Mouse (Mus musculus) stomach, postnatal 0 days (tissue): Measurements from ENCODE around the gene Ifnk. TPM values are rescaled to one million over a fixed set of nuclear protein-coding genes. Genes with fewer than 3 reads are reported as not detected.

ENCODE experiments used
- ATAC-seq: fragments of 200-750 bp; cut with Nextera tagmentation; 2 replicates; pipeline ENCODE4 v1.8.0; 2017; ENCODE audit not compliant: low FRiP score, low TSS enrichment
- DNase-seq: peaks from one replicate; pipeline ENCODE4 v3.0.0-alpha.2; 2016; ENCODE audit warnings: low spot score
- H3K27ac ChIP-seq: fragments of 300-500 bp; sonication (generic); replicated peaks from 2 replicates; pipeline ENCODE4 v1.5.1; 2014; ENCODE audit warnings: mild to moderate bottlenecking, control low read depth
- H3K27me3 ChIP-seq: fragments of 300-500 bp; sonication (generic); 2 replicates; pipeline ENCODE4 v1.6.1; 2014; ENCODE audit warnings: low read length; ENCODE audit not compliant: control insufficient read depth, insufficient read depth
- H3K36me3 ChIP-seq: fragments of 300-500 bp; sonication (generic); 2 replicates; pipeline ENCODE4 v1.6.1; 2014; ENCODE audit warnings: low read length, mixed read lengths; ENCODE audit not compliant: control insufficient read depth, insufficient read depth
- H3K4me1 ChIP-seq: fragments of 300-500 bp; sonication (generic); replicated peaks from 2 replicates; pipeline ENCODE4 v1.6.1; 2014; ENCODE audit warnings: antibody characterized with exemption; ENCODE audit not compliant: control insufficient read depth, insufficient read depth
- H3K4me2 ChIP-seq: fragments of 300-500 bp; sonication (generic); replicated peaks from 2 replicates; pipeline ENCODE4 v1.6.1; 2014; ENCODE audit warnings: low read depth, mild to moderate bottlenecking, control low read depth, moderate library complexity
- H3K4me3 ChIP-seq: fragments of 300-500 bp; sonication (generic); 2 replicates; pipeline ENCODE4 v1.5.1; 2014; ENCODE audit warnings: low read depth, low read length, control low read depth
- H3K9ac ChIP-seq: fragments of 300-500 bp; sonication (generic); 2 replicates; pipeline ENCODE4 v1.6.1; 2014; ENCODE audit warnings: mild to moderate bottlenecking, low read length, control low read depth, mixed read lengths
- H3K9me3 ChIP-seq: fragments of 300-500 bp; sonication (generic); 2 replicates; pipeline ENCODE4 v1.6.1; 2016; ENCODE audit warnings: low read length; ENCODE audit not compliant: control insufficient read depth
- CTCF ChIP-seq: IDR thresholded peaks from 2 replicates; pipeline ENCODE4 v1.5.1; 2016; ENCODE audit warnings: antibody characterized with exemption, low read depth, mild to moderate bottlenecking, moderate library complexity
- EP300 ChIP-seq: optimal IDR thresholded peaks from 2 replicates; pipeline ENCODE3; 2016; ENCODE audit warnings: antibody characterized with exemption
- WGBS: fragments of 180-500 bp; shearing (Covaris S2); extraction: QIAGEN DNeasy Blood & Tissue Kit; methylation state at CpG from one replicate; pipeline ENCODE4 v1.1.7; 2014; 5-methylcytosine and 5-hydroxymethylcytosine counted together
- polyA plus RNA-seq: library from polyadenylated mRNA; unstranded; fragments of >200 nt; fragmentation: Nextera tagmentation; extraction: Ambion mirVana; gene quantifications from 2 replicates; pipeline ENCODE4 v1.2.1, GENCODE M21; 2015

Gene Ifnk
- 0.16 TPM in 1 of 2 replicates, not detected in the other for polyA plus RNA-seq

DNA sequence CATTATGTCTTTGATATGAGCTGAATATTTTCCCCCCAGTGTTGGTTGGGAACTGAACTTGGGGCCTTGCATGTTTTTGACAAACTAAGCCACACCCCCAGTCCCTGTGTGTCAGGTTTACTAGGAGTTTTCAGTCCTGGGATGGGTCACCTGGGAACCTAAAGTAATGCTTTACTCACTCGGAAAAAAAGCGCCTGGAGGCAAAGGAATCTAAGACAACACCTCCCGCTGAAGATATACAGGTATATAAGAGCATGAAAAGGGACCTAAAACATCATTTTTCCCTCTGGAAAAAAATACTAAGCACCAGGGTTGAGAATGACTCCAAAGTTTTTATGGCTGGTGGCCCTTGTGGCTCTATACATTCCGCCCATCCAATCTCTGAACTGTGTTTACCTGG is at the start of gene Ifnk:
Ifnk (plus strand) TSS at position 301 of the 400 bp plus-strand sequence.
- Histone ChIP-seq H3K4me2 (no peak within 1 kb of the TSS), H3K4me1 (no peaks in the 10 kb centered on the region), H3K27me3 (no peaks in the 10 kb centered on the region), H3K36me3 (no peaks in the 10 kb centered on the region), H3K9me3 (no peaks in the 10 kb centered on the region), H3K9ac (no peak within 1 kb of the TSS), H3K4me3 (no peak within 1 kb of the TSS), H3K27ac (no peak within 1 kb of the TSS)
- ATAC-seq (no peak), DNase-seq (no peak)
- TF ChIP-seq EP300 (no peak), CTCF (no peak)
- WGBS, result 78% methylated on average over 4 of the region's 4 CpGs

DNA sequence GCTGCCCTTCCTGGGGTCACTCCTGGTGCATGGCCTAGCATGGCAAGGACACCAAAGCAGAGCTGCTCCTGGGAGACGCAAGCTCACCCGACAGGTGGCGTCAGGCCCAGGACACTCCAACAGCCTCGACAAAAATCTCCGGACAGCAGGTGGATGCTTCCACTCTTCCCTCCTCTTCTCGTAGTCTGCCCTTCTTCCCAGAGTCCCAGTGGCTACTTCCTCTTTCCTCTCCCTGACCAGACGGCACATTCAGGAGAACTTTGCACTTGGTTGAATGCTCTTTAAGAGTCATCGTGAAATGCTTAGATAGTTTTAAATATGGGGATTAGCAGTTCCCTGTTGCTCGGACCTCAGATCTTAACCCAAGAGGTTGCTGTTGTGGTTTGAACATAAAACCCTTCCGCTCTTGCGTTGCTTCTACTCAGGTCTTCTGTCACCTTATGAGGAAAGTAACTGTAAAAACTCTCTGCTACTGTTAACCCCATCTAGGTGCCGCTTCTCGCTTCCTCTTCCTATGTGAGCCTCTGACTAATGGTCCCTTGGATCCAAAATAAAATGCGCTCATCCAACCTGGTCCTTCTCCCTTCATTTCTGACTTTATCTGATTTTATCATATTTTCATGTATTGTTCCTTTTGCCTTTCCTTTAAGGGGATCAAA is 46.6 kb upstream of the Ifnk start:
- Histone ChIP-seq H3K4me1 (no peaks in the 10 kb centered on the region), H3K9ac (no peak overlapping the region), H3K36me3 (no peaks in the 10 kb centered on the region), H3K4me2 (no peak overlapping the region), H3K27ac (no peak overlapping the region), H3K27me3 (no peaks in the 10 kb centered on the region), H3K4me3 (no peak overlapping the region), H3K9me3 (no peaks in the 10 kb centered on the region)
- DNase-seq, result no peak
- no peak for TF ChIP-seq EP300
- TF ChIP-seq CTCF, result no peak
- WGBS, result 74% methylated on average over 14 of the region's 14 CpGs
- no peak for ATAC-seq

DNA sequence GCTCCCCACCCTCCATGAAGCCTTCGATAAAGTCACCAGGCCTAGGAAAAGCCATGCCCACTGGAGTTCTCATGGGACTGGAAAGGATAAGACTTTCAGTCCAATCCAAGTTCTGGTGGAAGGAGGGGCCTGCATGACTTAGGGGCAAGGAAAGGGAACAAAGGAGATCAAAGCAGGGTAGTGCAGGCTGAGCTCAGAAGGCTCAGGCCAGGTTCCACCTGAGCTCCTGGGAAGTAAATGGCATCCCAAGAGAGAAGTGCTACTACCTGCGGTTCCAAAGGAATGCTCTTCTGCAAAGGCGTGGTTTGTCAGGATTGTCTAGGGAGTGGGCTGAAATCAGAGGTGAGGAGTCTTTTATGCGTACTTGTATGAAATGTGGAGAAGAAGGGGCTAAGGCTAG is 39.4 kb upstream of the Ifnk start:
- H3K27ac ChIP-seq, result no peak overlapping the region
- TF ChIP-seq EP300 (no peak), CTCF (no peak)
- 73% methylated on average over 4 of the region's 4 CpGs for WGBS

DNA sequence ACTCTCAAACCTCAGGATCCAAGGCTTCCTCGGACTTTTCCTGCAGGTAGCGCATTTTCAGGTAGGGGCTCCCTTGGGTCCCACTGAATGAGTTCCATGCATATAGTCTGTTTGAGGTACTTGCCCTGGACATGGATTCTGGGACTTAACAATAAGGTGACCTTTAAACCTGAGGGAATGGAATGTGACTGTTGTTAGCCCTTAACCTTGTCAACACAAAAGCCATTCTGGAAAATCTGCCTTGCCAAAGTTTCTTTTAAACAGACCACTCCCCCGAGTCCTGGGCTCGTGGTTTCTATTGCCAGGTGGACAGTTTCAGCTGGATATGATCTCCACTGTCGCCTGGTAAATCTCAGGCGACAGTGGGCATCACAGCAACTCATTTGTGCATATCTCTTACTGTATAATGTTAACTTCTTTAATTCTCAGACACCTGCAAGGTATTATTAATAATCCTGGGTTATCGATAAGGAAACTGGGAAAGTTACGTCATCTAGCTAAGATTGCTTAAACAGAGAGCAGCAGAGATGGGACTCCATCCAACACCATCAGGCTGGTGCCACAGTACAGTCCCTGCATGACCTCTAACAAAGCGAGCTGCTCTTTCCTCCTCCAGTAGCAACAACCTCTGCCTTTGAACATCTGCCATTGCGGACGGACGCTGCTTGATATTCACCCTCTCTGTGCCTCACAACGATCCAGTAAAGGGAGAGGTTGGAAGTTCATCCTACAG is 38.2 kb upstream of the Ifnk start:
- 0 out of 2 replicates have a peak, but pooled peaks have one; percentile 4 for ATAC-seq
- H3K27ac ChIP-seq, result 0 out of 2 replicates have a peak overlapping the region, but pooled peaks have one; percentile 30
- DNase-seq, result no peak

More for the DNA sequence above, 39.4 kb upstream of the Ifnk start:
- no peaks in the 10 kb centered on the region for H3K9me3 ChIP-seq
- no peak for DNase-seq
- no peaks in the 10 kb centered on the region for H3K36me3 ChIP-seq
- H3K27me3 ChIP-seq, result no peaks in the 10 kb centered on the region
- H3K4me3 ChIP-seq, result no peak overlapping the region
- H3K9ac ChIP-seq, result no peak overlapping the region
- no peak for ATAC-seq
- H3K4me1 ChIP-seq, result no peaks in the 10 kb centered on the region
- H3K4me2 ChIP-seq, result no peak overlapping the region

DNA sequence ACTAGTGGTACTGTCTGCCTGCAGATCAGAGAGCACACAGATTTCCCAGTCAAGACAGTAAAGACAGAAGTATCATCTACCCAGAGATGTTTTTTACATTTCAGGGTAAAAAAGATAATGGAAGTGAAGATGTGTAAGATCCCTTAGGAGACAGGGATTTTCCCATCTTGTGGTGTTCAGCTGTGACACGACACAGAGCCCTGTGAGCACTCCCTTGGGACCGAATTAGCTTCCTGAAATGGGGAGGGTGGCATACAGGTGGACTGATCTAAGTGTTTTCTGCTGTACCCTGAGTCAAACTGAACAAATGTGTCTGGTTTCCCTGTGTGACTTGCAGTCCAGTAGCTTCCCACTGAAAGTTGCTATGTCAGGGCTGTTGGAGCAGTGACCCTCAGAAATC is 36.9 kb upstream of the Ifnk start:
- Histone ChIP-seq H3K36me3 (no peaks in the 10 kb centered on the region), H3K27me3 (no peaks in the 10 kb centered on the region), H3K4me3 (no peak overlapping the region), H3K9ac (no peak overlapping the region), H3K4me1 (no peaks in the 10 kb centered on the region), H3K27ac (no peak overlapping the region), H3K4me2 (no peak overlapping the region), H3K9me3 (no peaks in the 10 kb centered on the region)
- no peak for TF ChIP-seq EP300
- no peak for TF ChIP-seq CTCF
- WGBS, result 83% methylated on average over 2 of the region's 2 CpGs
- ATAC-seq (no peak), DNase-seq (no peak)

More for the DNA sequence above, 38.2 kb upstream of the Ifnk start:
- TF ChIP-seq EP300, result no peak
- no peak for TF ChIP-seq CTCF
- Histone ChIP-seq H3K4me1 (no peaks in the 10 kb centered on the region), H3K27me3 (no peaks in the 10 kb centered on the region), H3K36me3 (no peaks in the 10 kb centered on the region), H3K9ac (no peak overlapping the region), H3K4me3 (no peak overlapping the region), H3K4me2 (no peak overlapping the region), H3K9me3 (no peaks in the 10 kb centered on the region)
- 50% methylated on average over 13 of the region's 13 CpGs for WGBS

DNA sequence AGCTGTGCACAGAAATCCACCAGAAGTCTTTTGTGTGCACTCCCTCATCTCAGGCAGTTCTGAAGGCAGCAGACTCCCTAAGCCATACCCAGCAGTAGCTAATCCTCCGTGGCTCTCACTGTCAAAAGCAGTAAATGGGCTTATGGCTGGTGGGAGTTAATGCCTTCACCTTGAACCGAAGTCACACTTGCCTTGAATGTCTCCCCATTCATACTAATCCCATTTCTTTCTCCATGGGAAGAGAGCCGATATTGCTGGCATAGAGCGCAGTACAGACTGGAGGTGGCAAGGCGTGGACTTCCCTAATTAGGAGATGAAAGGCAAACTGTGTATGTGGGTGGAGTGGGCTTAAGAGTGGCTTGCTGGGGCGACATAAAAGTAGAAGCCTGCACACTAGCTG is 35.9 kb upstream of the Ifnk start:
- H3K27me3 ChIP-seq, result no peaks in the 10 kb centered on the region
- TF ChIP-seq CTCF, result no peak
- no peak for TF ChIP-seq EP300
- H3K4me1 ChIP-seq, result no peaks in the 10 kb centered on the region
- H3K27ac ChIP-seq, result no peak overlapping the region
- H3K9ac ChIP-seq, result no peak overlapping the region
- ATAC-seq, result no peak
- H3K36me3 ChIP-seq, result no peaks in the 10 kb centered on the region
- H3K4me2 ChIP-seq, result no peak overlapping the region
- no peak overlapping the region for H3K4me3 ChIP-seq
- 60% methylated on average over 6 of the region's 6 CpGs for WGBS
- DNase-seq, result no peak
- H3K9me3 ChIP-seq, result no peaks in the 10 kb centered on the region
